Mouse (Mus musculus): ENCODE data around the gene Cachd1. TPM values are rescaled to one million over a fixed set of nuclear protein-coding genes. Genes with fewer than 3 reads are reported as not detected.

The Cachd1 gene
- polyA plus RNA-seq, 1 experiment, result 6.3 TPM

GRCm38 (mm10) chr4:100780911-100781310, 4.4 kb downstream of the Cachd1 start:
- H3K9me3 ChIP-seq (replicated peaks; ENCODE audit: control insufficient read depth, insufficient read depth, low read length, poor library complexity, severe bottlenecking), result no peaks in the 10 kb centered on the region; the same call in 1 of the 2 replicates
- H3K4me3 ChIP-seq (ENCODE audit: low read depth, low read length), result no peak overlapping the region
- TF ChIP-seq EP300 (IDR thresholded peaks at IDR 0.05; ENCODE audit: insufficient read depth, low read depth, low read length) (no peak), POLR2A (IDR thresholded peaks at IDR 0.05; ENCODE audit: insufficient read depth, low read length) (no peak), CTCF (IDR thresholded peaks at IDR 0.05; ENCODE audit: low read depth, low read length) (no peak)
- H3K36me3 ChIP-seq (ENCODE audit: control insufficient read depth, insufficient read depth, low read length, poor library complexity, severe bottlenecking), result no peaks in the 10 kb centered on the region
- no peak overlapping the region for H3K9ac ChIP-seq (ENCODE audit: low read depth, poor library complexity, severe bottlenecking)
- H3K27ac ChIP-seq (ENCODE audit: insufficient read depth, low read length), result no peak overlapping the region
- H3K4me1 ChIP-seq (ENCODE audit: control insufficient read depth, insufficient read depth, low read length), result no peaks in the 10 kb centered on the region
- H3K27me3 ChIP-seq (ENCODE audit: control insufficient read depth, insufficient read depth, low read length, poor library complexity, severe bottlenecking), result peaks cover 6% of the 10 kb centered on the region

GRCm38 (mm10) chr4:100782348-100782747, 5.9 kb downstream of the Cachd1 start:
- H3K9ac ChIP-seq (ENCODE audit: low read depth, poor library complexity, severe bottlenecking), result no peak overlapping the region
- no peak for TF ChIP-seq CTCF (IDR thresholded peaks at IDR 0.05; ENCODE audit: low read depth, low read length)
- TF ChIP-seq EP300 (IDR thresholded peaks at IDR 0.05; ENCODE audit: insufficient read depth, low read depth, low read length), result no peak
- TF ChIP-seq POLR2A (IDR thresholded peaks at IDR 0.05; ENCODE audit: insufficient read depth, low read length), result no peak
- H3K27me3 ChIP-seq (ENCODE audit: control insufficient read depth, insufficient read depth, low read length, poor library complexity, severe bottlenecking), result peaks cover 3% of the 10 kb centered on the region; the same call in 1 of the 2 replicates
- H3K9me3 ChIP-seq (replicated peaks; ENCODE audit: control insufficient read depth, insufficient read depth, low read length, poor library complexity, severe bottlenecking), result no peaks in the 10 kb centered on the region; the same call in 1 of the 2 replicates
- no peak overlapping the region for H3K4me3 ChIP-seq (ENCODE audit: low read depth, low read length)
- no peaks in the 10 kb centered on the region for H3K36me3 ChIP-seq (ENCODE audit: control insufficient read depth, insufficient read depth, low read length, poor library complexity, severe bottlenecking)
- no peaks in the 10 kb centered on the region for H3K4me1 ChIP-seq (ENCODE audit: control insufficient read depth, insufficient read depth, low read length)
- no peak overlapping the region for H3K27ac ChIP-seq (ENCODE audit: insufficient read depth, low read length)

- peaks cover 3% of the 10 kb centered on the region; the same call in 1 of the 2 replicates for H3K27me3 ChIP-seq (ENCODE audit: control insufficient read depth, insufficient read depth, low read length, poor library complexity, severe bottlenecking)
- no peak overlapping the region for H3K9ac ChIP-seq (ENCODE audit: low read depth, poor library complexity, severe bottlenecking)
- H3K4me1 ChIP-seq (ENCODE audit: control insufficient read depth, insufficient read depth, low read length), result no peaks in the 10 kb centered on the region
- no peak overlapping the region for H3K4me3 ChIP-seq (ENCODE audit: low read depth, low read length)
- no peaks in the 10 kb centered on the region; the same call in 1 of the 2 replicates for H3K9me3 ChIP-seq (replicated peaks; ENCODE audit: control insufficient read depth, insufficient read depth, low read length, poor library complexity, severe bottlenecking)
- no peak for TF ChIP-seq EP300 (IDR thresholded peaks at IDR 0.05; ENCODE audit: insufficient read depth, low read depth, low read length)
- TF ChIP-seq POLR2A (IDR thresholded peaks at IDR 0.05; ENCODE audit: insufficient read depth, low read length), result no peak
- no peak for TF ChIP-seq CTCF (IDR thresholded peaks at IDR 0.05; ENCODE audit: low read depth, low read length)
- no peak overlapping the region for H3K27ac ChIP-seq (ENCODE audit: insufficient read depth, low read length)
- H3K36me3 ChIP-seq (ENCODE audit: control insufficient read depth, insufficient read depth, low read length, poor library complexity, severe bottlenecking), result no peaks in the 10 kb centered on the region
Observed at GRCm38 (mm10) chr4:100782891-100783290, 6.4 kb downstream of the Cachd1 start.

- Histone ChIP-seq H3K4me3 (ENCODE audit: low read depth, low read length) (no peak overlapping the region), H3K9ac (ENCODE audit: low read depth, poor library complexity, severe bottlenecking) (no peak overlapping the region), H3K4me1 (ENCODE audit: control insufficient read depth, insufficient read depth, low read length) (no peaks in the 10 kb centered on the region), H3K36me3 (ENCODE audit: control insufficient read depth, insufficient read depth, low read length, poor library complexity, severe bottlenecking) (no peaks in the 10 kb centered on the region), H3K27ac (ENCODE audit: insufficient read depth, low read length) (no peak overlapping the region), H3K27me3 (ENCODE audit: control insufficient read depth, insufficient read depth, low read length, poor library complexity, severe bottlenecking) (no peaks in the 10 kb centered on the region), H3K9me3 (replicated peaks; ENCODE audit: control insufficient read depth, insufficient read depth, low read length, poor library complexity, severe bottlenecking) (no peaks in the 10 kb centered on the region; the same call in 1 of the 2 replicates)
- TF ChIP-seq POLR2A (IDR thresholded peaks at IDR 0.05; ENCODE audit: insufficient read depth, low read length) (no peak), EP300 (IDR thresholded peaks at IDR 0.05; ENCODE audit: insufficient read depth, low read depth, low read length) (no peak), CTCF (IDR thresholded peaks at IDR 0.05; ENCODE audit: low read depth, low read length) (no peak)
Observed at GRCm38 (mm10) chr4:100787201-100787600, 10.7 kb downstream of the Cachd1 start.

GRCm38 (mm10) chr4:100790176-100790575, 13.7 kb downstream of the Cachd1 start:
- no peaks in the 10 kb centered on the region for H3K9me3 ChIP-seq (replicated peaks; ENCODE audit: control insufficient read depth, insufficient read depth, low read length, poor library complexity, severe bottlenecking)
- H3K36me3 ChIP-seq (ENCODE audit: control insufficient read depth, insufficient read depth, low read length, poor library complexity, severe bottlenecking), result no peaks in the 10 kb centered on the region
- H3K4me3 ChIP-seq (ENCODE audit: low read depth, low read length), result no peak overlapping the region
- no peak overlapping the region for H3K9ac ChIP-seq (ENCODE audit: low read depth, poor library complexity, severe bottlenecking)
- H3K4me1 ChIP-seq (ENCODE audit: control insufficient read depth, insufficient read depth, low read length), result peaks cover 2% of the 10 kb centered on the region
- no peak overlapping the region for H3K27ac ChIP-seq (ENCODE audit: insufficient read depth, low read length)
- no peaks in the 10 kb centered on the region for H3K27me3 ChIP-seq (ENCODE audit: control insufficient read depth, insufficient read depth, low read length, poor library complexity, severe bottlenecking)
- TF ChIP-seq EP300 (IDR thresholded peaks at IDR 0.05; ENCODE audit: insufficient read depth, low read depth, low read length), result no peak
- TF ChIP-seq CTCF (IDR thresholded peaks at IDR 0.05; ENCODE audit: low read depth, low read length), result no peak
- no peak for TF ChIP-seq POLR2A (IDR thresholded peaks at IDR 0.05; ENCODE audit: insufficient read depth, low read length)

- TF ChIP-seq EP300 (IDR thresholded peaks at IDR 0.05; ENCODE audit: insufficient read depth, low read depth, low read length), result 0 out of 2 replicates have a peak, but pooled peaks have one; percentile 9
- no peak for TF ChIP-seq POLR2A (IDR thresholded peaks at IDR 0.05; ENCODE audit: insufficient read depth, low read length)
- no peak for TF ChIP-seq CTCF (IDR thresholded peaks at IDR 0.05; ENCODE audit: low read depth, low read length)
- Histone ChIP-seq H3K4me1 (ENCODE audit: control insufficient read depth, insufficient read depth, low read length) (peaks cover 2% of the 10 kb centered on the region), H3K27ac (ENCODE audit: insufficient read depth, low read length) (peak overlapping the region; percentile 88)
Observed at GRCm38 (mm10) chr4:100793147-100793546, 16.7 kb downstream of the Cachd1 start.

More at GRCm38 (mm10) chr4:100793147-100793546, 16.7 kb downstream of the Cachd1 start:
- H3K9ac ChIP-seq (ENCODE audit: low read depth, poor library complexity, severe bottlenecking), result no peak overlapping the region
- H3K4me3 ChIP-seq (ENCODE audit: low read depth, low read length), result no peak overlapping the region
- H3K9me3 ChIP-seq (replicated peaks; ENCODE audit: control insufficient read depth, insufficient read depth, low read length, poor library complexity, severe bottlenecking), result no peaks in the 10 kb centered on the region
- no peaks in the 10 kb centered on the region for H3K36me3 ChIP-seq (ENCODE audit: control insufficient read depth, insufficient read depth, low read length, poor library complexity, severe bottlenecking)
- no peaks in the 10 kb centered on the region for H3K27me3 ChIP-seq (ENCODE audit: control insufficient read depth, insufficient read depth, low read length, poor library complexity, severe bottlenecking)
